Mouse (Mus musculus) stomach, embryonic 16.5 days (tissue): Measurements from ENCODE around the gene Kcnc4. TPM values are rescaled to one million over a fixed set of nuclear protein-coding genes. Genes with fewer than 3 reads are reported as not detected.

ENCODE experiments used
- ATAC-seq: fragments of 200-750 bp; cut with Nextera tagmentation; 2 replicates; pipeline ENCODE4 v1.8.0; 2017; ENCODE audit warnings: moderate number of reproducible peaks, moderate TSS enrichment; ENCODE audit not compliant: insufficient read depth, low FRiP score
- H3K27ac ChIP-seq: fragments of 300-500 bp; sonication (generic); 2 replicates; pipeline ENCODE4 v1.5.1; 2014; ENCODE audit warnings: low read length
- H3K27me3 ChIP-seq: fragments of 300-500 bp; sonication (generic); 2 replicates; pipeline ENCODE4 v1.6.1; 2014; ENCODE audit warnings: low read length, control low read depth, mixed read lengths; ENCODE audit not compliant: control insufficient read depth, insufficient read depth
- H3K36me3 ChIP-seq: fragments of 300-500 bp; sonication (generic); 2 replicates; pipeline ENCODE4 v1.6.1; 2014; ENCODE audit warnings: low read length; ENCODE audit not compliant: control insufficient read depth, insufficient read depth
- H3K4me1 ChIP-seq: fragments of 300-500 bp; sonication (generic); 2 replicates; pipeline ENCODE4 v1.6.1; 2014; ENCODE audit warnings: low read length, control low read depth, mixed read lengths; ENCODE audit not compliant: control insufficient read depth, insufficient read depth
- H3K4me2 ChIP-seq: fragments of 300-500 bp; sonication (generic); 2 replicates; pipeline ENCODE4 v1.6.1; 2014; ENCODE audit warnings: low read depth, low read length, mixed read lengths
- H3K4me3 ChIP-seq: fragments of 300-500 bp; sonication (generic); replicated peaks from 2 replicates; pipeline ENCODE4 v1.5.1; 2014; ENCODE audit warnings: mild to moderate bottlenecking, low read length
- H3K9ac ChIP-seq: fragments of 300-500 bp; sonication (generic); 2 replicates; pipeline ENCODE4 v1.6.1; 2014; ENCODE audit warnings: low read length
- H3K9me3 ChIP-seq: fragments of 300-500 bp; sonication (generic); replicated peaks from 2 replicates; pipeline ENCODE4 v1.6.1; 2016; ENCODE audit warnings: low read length, control low read depth; ENCODE audit not compliant: control insufficient read depth
- WGBS: fragments of 180-500 bp; shearing (Covaris S2); extraction: QIAGEN DNeasy Blood & Tissue Kit; methylation state at CpG from one replicate; pipeline ENCODE4 v1.1.7; 2014; 5-methylcytosine and 5-hydroxymethylcytosine counted together
- polyA plus RNA-seq: library from polyadenylated mRNA; unstranded; fragments of >200 nt; fragmentation: Nextera tagmentation; extraction: Ambion mirVana; gene quantifications from 2 replicates; pipeline ENCODE4 v1.2.1, GENCODE M21; 2015

Kcnc4 gene
- polyA plus RNA-seq, 1 experiment from 2014 or later, result 0.14 TPM

DNA sequence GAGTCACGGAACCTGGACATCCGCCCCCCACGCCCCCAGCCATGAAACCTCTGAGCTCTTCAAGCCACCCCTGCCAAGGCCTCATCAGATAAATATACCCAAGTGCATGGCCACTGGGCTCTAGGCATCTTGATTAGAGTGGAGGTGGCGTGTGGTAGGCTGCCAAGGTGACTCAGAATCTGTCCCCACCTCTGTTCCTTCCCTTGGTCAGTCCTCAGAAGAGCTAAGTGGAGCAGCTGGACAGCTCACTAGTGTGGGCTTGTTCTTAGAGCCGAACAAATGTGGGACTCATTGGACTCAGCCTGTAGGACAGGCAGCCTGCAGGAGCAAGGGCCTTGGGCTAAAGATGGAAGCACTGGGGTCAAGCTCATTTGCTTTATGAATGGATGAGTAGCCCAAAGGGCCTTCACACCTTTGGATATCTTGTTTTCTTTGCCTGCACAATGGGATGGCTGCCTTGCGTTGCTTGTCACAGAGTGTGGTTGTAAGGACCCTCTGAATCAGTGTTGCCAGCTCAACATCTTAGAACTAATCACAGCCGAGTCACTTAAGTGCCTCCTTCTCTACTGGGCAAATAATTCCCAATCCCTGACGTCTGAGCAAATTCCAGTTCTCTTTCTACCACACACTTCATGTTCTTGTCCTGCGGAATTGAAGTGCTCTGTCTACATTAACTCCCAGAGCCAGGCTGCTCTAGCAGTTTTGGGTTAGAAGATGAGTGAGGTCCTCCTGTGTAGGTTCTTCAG lies 42.6 kb downstream of the Kcnc4 start:
- Histone ChIP-seq H3K4me1 (no peaks in the 10 kb centered on the region), H3K9ac (no peak overlapping the region), H3K9me3 (no peaks in the 10 kb centered on the region), H3K36me3 (no peaks in the 10 kb centered on the region), H3K27me3 (no peaks in the 10 kb centered on the region), H3K4me3 (no peak overlapping the region), H3K4me2 (no peak overlapping the region), H3K27ac (no peak overlapping the region)
- ATAC-seq, result no peak
- 77% methylated on average over 9 of the region's 9 CpGs for WGBS

DNA sequence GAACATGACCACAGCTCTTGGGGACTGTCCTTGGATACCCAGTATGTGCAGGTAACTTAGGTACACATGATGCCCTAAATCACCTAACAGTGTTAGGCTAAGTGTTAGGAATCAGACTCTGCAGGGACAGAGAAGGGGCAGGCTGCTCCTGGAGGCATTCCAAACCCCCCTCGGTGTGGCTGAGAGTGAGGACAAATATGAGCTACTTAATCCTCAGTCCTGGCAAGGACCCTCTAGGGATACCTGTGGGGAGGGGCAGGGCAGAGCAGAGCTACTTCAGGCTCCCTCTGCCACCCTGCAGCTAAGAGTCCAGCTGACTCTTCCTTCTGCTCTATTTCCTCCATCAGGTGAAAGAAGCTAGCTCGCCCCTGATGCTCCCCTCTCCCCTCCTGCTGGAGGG lies 46.3 kb downstream of the Kcnc4 start:
- Histone ChIP-seq H3K4me3 (no peak overlapping the region), H3K9ac (no peak overlapping the region), H3K36me3 (no peaks in the 10 kb centered on the region), H3K27ac (no peak overlapping the region), H3K4me1 (no peaks in the 10 kb centered on the region), H3K27me3 (no peaks in the 10 kb centered on the region), H3K4me2 (no peak overlapping the region), H3K9me3 (no peaks in the 10 kb centered on the region)
- whole genome bisulfite sequencing, result 24% methylated on average over 2 of the region's 2 CpGs
- no peak for ATAC-seq

DNA sequence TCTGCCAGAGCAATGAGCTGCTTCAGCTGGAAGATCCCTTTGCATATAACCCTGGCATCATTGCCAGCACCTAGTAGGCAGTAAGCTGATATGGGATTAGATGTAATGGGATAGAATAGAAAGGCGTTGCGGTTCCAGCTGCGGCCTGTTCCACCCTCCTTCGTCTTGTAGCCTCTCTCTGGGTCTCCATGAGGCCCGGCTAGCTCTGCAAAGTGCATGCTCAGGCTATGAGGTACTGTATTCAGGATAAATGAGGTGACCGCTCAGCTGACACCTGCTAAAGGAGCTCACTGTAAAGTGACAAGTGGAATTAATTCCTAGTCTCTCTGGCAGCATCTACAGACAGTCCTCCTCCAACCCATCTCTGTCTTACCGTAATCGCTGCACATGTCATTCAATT lies 46.8 kb downstream of the Kcnc4 start:
- Histone ChIP-seq H3K36me3 (no peaks in the 10 kb centered on the region), H3K9me3 (no peaks in the 10 kb centered on the region), H3K4me3 (no peak overlapping the region), H3K27ac (no peak overlapping the region), H3K4me1 (no peaks in the 10 kb centered on the region), H3K27me3 (no peaks in the 10 kb centered on the region), H3K9ac (no peak overlapping the region), H3K4me2 (no peak overlapping the region)
- WGBS, result 75% methylated on average over 8 of the region's 8 CpGs
- no peak for ATAC-seq

DNA sequence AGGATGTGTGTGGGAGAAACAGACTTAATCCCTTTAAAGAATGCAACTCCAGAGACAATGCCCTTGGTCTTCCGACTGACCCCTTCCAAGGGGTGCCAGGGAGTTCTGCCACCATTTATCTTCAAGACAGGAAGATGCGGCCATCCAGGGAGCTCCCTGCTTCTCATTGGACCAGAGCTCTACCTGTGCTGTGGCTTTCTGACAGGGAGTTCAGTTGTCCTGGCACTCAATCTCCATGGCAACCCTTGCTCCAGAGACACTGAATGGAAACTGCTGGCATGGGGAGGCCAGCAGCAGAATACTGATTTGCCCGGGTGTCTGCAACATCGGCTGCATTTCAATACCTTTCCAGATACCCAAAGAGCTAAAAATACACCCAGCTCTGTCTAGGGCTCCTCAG lies 47.7 kb downstream of the Kcnc4 start:
- ATAC-seq, result no peak
- no peaks in the 10 kb centered on the region for H3K36me3 ChIP-seq
- 41% methylated on average over 4 of the region's 4 CpGs for WGBS
- no peaks in the 10 kb centered on the region for H3K27me3 ChIP-seq
- no peak overlapping the region for H3K9ac ChIP-seq
- H3K4me1 ChIP-seq, result no peaks in the 10 kb centered on the region
- H3K27ac ChIP-seq, result no peak overlapping the region
- no peak overlapping the region for H3K4me2 ChIP-seq
- no peaks in the 10 kb centered on the region for H3K9me3 ChIP-seq
- H3K4me3 ChIP-seq, result no peak overlapping the region

DNA sequence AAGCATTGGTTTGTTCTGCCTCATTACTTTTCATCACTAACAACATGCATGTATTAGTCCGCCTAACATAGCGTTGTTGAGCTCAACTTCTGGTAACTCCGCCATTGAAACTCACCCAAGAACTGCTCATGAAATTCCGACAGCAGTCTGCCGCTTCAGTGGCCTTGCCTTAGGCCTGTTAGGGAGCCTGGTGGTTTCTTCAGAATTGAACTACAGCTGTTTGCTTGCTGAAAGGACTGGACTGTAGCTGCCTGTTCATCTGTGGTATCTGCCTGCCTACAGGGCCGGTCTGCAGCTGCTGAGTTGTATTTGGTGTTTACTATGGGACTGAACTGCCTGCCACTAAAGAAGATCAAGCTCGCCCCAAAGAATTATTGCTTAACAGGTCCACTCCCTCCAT lies 58.0 kb downstream of the Kcnc4 start:
- Histone ChIP-seq H3K4me1 (no peaks in the 10 kb centered on the region), H3K27ac (no peak overlapping the region), H3K27me3 (no peaks in the 10 kb centered on the region), H3K4me3 (no peak overlapping the region), H3K36me3 (no peaks in the 10 kb centered on the region), H3K9me3 (no peaks in the 10 kb centered on the region), H3K4me2 (no peak overlapping the region), H3K9ac (no peak overlapping the region)
- no peak for ATAC-seq
- WGBS, result 89% methylated on average over 7 of the region's 7 CpGs

DNA sequence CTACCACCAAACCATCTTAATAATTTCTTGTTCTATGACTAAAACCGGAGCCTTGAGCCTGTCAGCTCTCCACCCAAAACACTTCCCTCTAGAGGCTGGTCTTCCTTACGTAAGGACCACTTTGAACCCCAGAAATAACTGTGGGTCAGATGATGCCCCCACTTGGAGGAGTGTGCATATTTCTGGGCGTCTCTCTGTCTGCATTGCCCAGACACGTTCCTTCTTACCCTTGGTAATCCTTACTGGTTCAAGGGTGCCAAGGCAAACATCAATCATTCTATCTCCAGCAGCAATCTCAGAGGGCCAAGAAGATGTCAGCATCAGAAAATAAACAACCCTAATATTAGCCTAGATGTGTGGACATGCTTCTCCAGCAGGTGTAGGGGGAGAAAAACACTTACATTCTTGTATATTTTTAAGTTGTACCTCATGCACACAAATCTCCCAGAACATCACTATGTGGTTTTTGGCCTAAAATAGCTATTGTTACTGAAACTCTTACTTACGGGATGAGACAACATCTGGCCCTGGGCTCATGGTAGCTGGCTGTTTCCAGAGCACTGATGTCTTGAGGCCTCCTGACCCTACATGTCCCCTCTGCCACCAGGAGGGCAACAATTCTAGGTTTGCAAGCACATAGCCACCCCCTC lies 59.2 kb downstream of the Kcnc4 start:
- Histone ChIP-seq H3K4me2 (no peak overlapping the region), H3K36me3 (no peaks in the 10 kb centered on the region), H3K9ac (no peak overlapping the region), H3K27ac (no peak overlapping the region), H3K9me3 (no peaks in the 10 kb centered on the region), H3K4me3 (no peak overlapping the region), H3K27me3 (no peaks in the 10 kb centered on the region), H3K4me1 (no peaks in the 10 kb centered on the region)
- ATAC-seq, result no peak
- 59% methylated on average over 5 of the region's 5 CpGs for WGBS

DNA sequence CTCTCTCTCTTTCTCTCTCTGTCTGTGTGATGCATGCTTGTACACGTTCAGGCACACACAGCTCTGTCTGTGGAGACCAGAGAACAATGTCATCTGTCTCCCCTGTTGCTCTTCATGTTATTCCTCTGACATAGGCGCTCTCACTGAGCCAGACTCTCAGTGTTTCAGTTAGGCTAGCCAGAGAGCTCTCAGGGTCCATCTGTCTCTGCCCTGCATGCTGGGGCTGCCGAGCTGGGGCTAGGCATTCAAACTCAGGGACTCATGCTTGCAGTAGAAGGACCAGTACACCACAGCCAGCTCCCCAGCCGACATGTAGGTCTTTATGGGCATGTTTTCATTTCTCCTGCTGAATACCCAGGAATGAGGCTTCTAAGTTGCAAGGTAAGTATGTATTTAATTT lies 68.2 kb downstream of the Kcnc4 start:
- no peak overlapping the region for H3K4me2 ChIP-seq
- 44% methylated on average over 4 of the region's 4 CpGs for WGBS

More for the DNA sequence above, 68.2 kb downstream of the Kcnc4 start:
- no peak overlapping the region for H3K27ac ChIP-seq
- no peaks in the 10 kb centered on the region for H3K36me3 ChIP-seq
- H3K9me3 ChIP-seq, result no peaks in the 10 kb centered on the region
- H3K27me3 ChIP-seq, result no peaks in the 10 kb centered on the region
- H3K9ac ChIP-seq, result no peak overlapping the region
- H3K4me1 ChIP-seq, result no peaks in the 10 kb centered on the region
- no peak for ATAC-seq
- no peak overlapping the region for H3K4me3 ChIP-seq

Other genes with a start within 250 kb of the Kcnc4 start
- 7,568 and 11,997 TPM in 2 replicates for gene Cym, start 237.8 kb downstream of the Kcnc4 start, polyA plus RNA-seq
- 1.5 and 3.3 TPM in 2 replicates for gene A630076J17Rik, start 228.9 kb downstream of the Kcnc4 start, polyA plus RNA-seq
- 0.15 and 0.20 TPM in 2 replicates for gene Prok1, start 219.8 kb downstream of the Kcnc4 start, polyA plus RNA-seq
- gene Lamtor5, start 180.7 kb downstream of the Kcnc4 start, polyA plus RNA-seq, result 175 and 181 TPM in 2 replicates
- gene Slc16a4, start 168.3 kb downstream of the Kcnc4 start, polyA plus RNA-seq, result 2.2 and 2.6 TPM in 2 replicates
- gene Rbm15, start 125.9 kb downstream of the Kcnc4 start, polyA plus RNA-seq, result 11.0 and 12.3 TPM in 2 replicates
- gene Slc6a17, start 58.5 kb upstream of the Kcnc4 start, polyA plus RNA-seq, result 2.1 and 2.2 TPM in 2 replicates
- not detected in 2 replicates for gene Ubl4b, start 95.5 kb upstream of the Kcnc4 start, polyA plus RNA-seq
- 0.25 TPM in 1 of 2 replicates, not detected in the other for gene Alx3, start 135.5 kb upstream of the Kcnc4 start, polyA plus RNA-seq
- not detected in 2 replicates for gene Gm10961, start 171.8 kb upstream of the Kcnc4 start, polyA plus RNA-seq
- 32.7 and 36.4 TPM in 2 replicates for gene Strip1, start 172.1 kb upstream of the Kcnc4 start, polyA plus RNA-seq
- 65.8 and 71.2 TPM in 2 replicates for gene Ahcyl1, start 237.0 kb upstream of the Kcnc4 start, polyA plus RNA-seq